Mouse (Mus musculus): ENCODE data around the gene Abtb2.

- TF ChIP-seq CTCF (IDR thresholded peaks at IDR 0.05; ENCODE audit: extremely low read depth, insufficient read depth, low read length) (no peak), POLR2A (IDR thresholded peaks at IDR 0.05; ENCODE audit: extremely low read depth, insufficient read depth, low read length) (no peak)
Measured at GRCm38 (mm10) chr2:103667962-103668815, 102.1 kb downstream of the Abtb2 start.

Data from cortical plate, adult 2 months (tissue).